Mouse (Mus musculus) fat pad, adult 2 months (tissue): ENCODE measurements around the gene Rabl2.

Experiments used
- DNase-seq: peaks from one replicate; pipeline ENCODE4 v3.0.0-alpha.2; 2011; ENCODE audit warnings: low read depth, low spot score; ENCODE audit errors: extremely low read depth

The Rabl2 gene

GRCm38 (mm10) chr15:89591723-89592455 lies at the start of gene Rabl2:
TSS of gene Rabl2 (minus strand) at chr15:89591923.
- peak; percentile 5 for DNase-seq

- no peak for DNase-seq
Measured at GRCm38 (mm10) chr15:89623626-89623959, 31.9 kb upstream of the Rabl2 start.

GRCm38 (mm10) chr15:89622959-89623625 lies 31.4 kb upstream of the Rabl2 start:
- no peak for DNase-seq

GRCm38 (mm10) chr15:89622312-89622958 lies 30.7 kb upstream of the Rabl2 start:
- no peak for DNase-seq

- DNase-seq: no peak
Measured at GRCm38 (mm10) chr15:89607888-89608287, 16.2 kb upstream of the Rabl2 start.

- DNase-seq: no peak
Measured at GRCm38 (mm10) chr15:89607480-89607879, 15.8 kb upstream of the Rabl2 start.

- no peak for DNase-seq
Measured at GRCm38 (mm10) chr15:89605822-89606570, 14.3 kb upstream of the Rabl2 start.

GRCm38 (mm10) chr15:89592548-89592947 lies 825 bp upstream of the Rabl2 start:
- DNase-seq: no peak

- DNase-seq: no peak
Measured at GRCm38 (mm10) chr15:89591317-89591716, 406 bp downstream of the Rabl2 start.

GRCm38 (mm10) chr15:89589146-89589545 lies 2.6 kb downstream of the Rabl2 start:
- no peak for DNase-seq

GRCm38 (mm10) chr15:89585631-89586030 lies 6.1 kb downstream of the Rabl2 start:
- no peak for DNase-seq

GRCm38 (mm10) chr15:89585101-89585500 lies 6.6 kb downstream of the Rabl2 start:
- DNase-seq: no peak

GRCm38 (mm10) chr15:89582494-89582893 lies 9.2 kb downstream of the Rabl2 start:
- DNase-seq: no peak

- DNase-seq: no peak
Measured at GRCm38 (mm10) chr15:89572147-89572546, 19.6 kb downstream of the Rabl2 start.

- no peak for DNase-seq
Measured at GRCm38 (mm10) chr15:89568114-89568513, 23.6 kb downstream of the Rabl2 start, which contains the start of gene Acr. TSS of gene Acr (plus strand) at chr15:89568326.

GRCm38 (mm10) chr15:89559202-89559731 lies 32.5 kb downstream of the Rabl2 start:
- no peak for DNase-seq

- no peak for DNase-seq
Measured at GRCm38 (mm10) chr15:89557996-89558390, 33.7 kb downstream of the Rabl2 start.

- DNase-seq: no peak
Measured at GRCm38 (mm10) chr15:89557179-89557995, 34.3 kb downstream of the Rabl2 start.

GRCm38 (mm10) chr15:89556401-89557178 lies 35.1 kb downstream of the Rabl2 start:
- no peak for DNase-seq
